Mouse (Mus musculus) CD8-positive naive resting alpha-beta T cell, adult 2 months (primary cell): Measurements from ENCODE around the gene Pde5a.

ENCODE experiments used
- DNase-seq, 2 experiments: peaks; one replicate each; pipeline ENCODE4 v3.0.0; 2022; ENCODE audit warnings: low read depth in 2 of 2, low spot score in 2 of 2

Pde5a gene

DNA sequence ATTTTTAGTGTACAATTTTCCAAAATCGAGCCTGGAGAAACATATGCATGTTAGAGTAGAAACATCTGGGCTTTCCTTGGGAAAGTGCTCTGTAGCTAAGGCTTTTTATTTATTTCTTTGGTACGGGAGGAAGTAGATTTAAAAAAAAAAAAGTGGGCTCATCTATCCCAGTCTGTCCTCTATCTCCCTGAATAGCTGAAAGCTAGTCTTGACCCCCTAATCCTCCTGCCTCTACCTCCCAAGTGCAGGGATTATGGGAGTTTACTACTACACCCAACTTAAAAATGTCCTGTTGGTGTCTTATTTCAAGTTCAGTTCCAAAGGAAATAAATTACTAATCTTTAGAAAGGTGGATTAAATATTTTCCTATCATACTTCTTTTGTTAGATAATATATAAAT lies 108.9 kb downstream of the Pde5a start:
- no peak for DNase-seq

DNA sequence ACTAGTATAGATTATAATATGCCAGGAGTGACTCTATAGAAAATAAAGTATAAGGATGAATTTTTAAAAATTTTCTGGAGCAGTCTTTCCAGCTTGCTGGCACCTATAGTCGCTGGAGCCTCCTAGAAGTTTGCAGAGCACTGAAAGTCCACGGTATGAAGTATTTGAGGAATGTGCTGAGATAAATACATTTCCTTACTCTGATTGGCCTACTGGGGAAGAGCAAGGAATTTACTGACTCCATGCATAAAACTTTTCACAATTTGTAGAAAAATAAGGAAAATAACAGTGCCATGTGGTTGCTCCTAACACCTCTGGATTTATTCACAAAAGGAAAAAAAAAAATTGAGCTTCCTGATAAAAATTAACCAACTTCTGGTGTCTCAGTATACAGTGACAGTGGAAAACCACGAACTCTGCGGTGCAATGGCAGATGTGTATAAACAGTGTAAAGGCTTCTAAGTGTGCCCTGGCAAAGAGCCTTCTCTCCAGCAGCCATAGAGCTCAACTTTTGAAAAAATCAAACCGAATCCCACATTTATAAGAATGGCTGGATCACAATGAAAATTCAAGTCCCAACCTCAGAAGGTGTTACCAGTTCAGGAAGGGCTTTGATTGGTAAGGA lies 119.8 kb downstream of the Pde5a start:
- DNase-seq: no peak

DNA sequence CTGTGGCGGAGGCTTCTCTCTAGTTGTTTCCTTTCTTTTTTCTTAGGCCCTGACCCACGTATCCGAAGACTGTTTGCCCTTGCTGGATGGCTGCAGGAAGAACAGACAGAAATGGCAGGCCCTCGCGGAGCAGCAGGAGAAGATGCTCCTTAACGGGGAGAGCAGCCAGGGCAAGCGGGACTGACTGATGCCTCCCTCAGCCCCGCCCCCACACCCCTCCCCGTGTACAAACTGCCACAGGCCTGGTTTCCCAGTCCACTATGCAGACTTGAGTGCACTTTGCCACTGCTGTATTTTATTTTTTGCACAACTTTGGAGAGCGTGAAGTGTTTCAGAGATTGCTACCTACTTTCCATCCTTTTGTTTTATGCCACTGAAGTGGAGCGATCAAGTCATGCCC lies 126.4 kb downstream of the Pde5a start:
- DNase-seq: no peak

DNA sequence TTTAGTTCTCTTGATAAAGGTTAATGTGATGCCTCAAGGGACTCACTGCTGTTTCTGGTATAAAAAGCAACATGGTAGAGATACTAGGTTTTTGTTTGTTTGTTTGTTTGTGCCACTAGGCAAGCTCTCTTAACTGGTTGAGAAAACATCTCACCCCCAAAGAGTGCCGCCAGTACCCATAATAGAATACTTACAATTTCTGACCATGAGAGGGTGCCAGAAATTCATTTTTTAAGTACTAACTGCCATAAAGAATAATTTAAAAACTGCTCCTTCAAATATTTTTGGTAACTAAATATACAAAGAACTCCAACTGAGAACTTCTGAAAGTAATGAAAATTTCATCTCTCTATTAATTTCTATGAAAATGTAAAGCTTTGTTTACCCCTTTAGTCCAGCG lies 131.1 kb downstream of the Pde5a start:
- no peak for DNase-seq

DNA sequence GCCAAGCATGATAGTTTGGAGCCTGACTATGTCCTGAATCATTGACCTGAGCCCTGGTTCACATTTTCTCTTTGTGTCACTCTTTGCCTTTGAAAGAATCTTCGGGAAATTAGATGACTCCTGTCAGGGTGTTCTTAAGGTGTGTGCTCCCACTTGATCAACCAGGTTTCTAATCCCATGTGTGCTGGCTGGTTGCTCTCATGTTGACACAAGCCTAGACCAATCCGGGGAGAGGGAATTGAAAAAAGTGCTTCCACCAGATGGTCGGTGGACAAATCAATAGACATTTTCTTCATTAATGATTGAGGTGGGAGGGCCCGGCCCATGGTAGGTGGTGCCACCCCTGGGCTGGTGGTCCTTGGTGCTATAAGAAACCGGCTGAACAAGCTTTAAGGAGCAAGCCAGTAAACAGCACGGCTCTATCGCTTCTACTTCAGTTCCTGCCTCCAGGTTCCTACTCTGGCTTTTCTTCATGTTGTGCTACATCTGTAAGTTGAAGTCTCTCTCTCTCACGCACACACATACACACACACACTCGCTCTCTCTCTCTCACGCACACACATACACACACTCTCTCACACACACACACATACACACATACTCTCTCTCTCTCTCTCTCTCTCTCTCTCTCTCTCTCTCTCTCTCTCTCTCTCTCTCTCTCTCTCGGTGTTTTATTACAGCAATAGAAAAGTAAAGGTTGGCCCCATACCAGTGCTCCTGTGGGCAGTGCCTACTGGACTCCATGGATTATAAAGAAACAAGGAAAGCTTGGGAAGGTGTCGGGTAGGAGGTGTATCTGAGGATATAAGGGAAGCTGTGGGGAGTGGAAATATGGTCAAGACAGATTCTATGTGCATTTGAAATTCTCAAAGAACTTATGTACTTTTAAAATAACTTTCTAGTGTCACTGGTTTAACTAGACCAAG lies 132.1 kb downstream of the Pde5a start:
- DNase-seq: no peak

DNA sequence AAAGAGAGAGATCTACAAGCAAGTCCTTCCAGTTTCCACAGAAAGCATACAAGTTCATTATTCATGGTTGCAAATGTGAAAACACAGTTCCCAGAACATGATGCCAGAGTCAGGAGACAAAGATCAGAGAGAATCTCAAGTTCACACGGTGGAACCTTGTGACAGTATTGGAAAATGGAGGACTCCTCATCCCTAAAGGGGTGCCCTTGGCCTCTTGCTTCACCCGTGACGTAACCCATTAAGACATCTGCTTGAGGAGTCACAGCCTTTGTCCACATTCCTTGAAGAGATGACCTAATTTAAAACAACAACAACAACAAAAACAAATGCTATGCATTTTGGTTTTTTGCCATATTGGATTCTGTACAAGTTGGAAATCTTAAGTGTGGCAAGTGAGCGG lies 136.3 kb downstream of the Pde5a start:
- DNase-seq: no peak

DNA sequence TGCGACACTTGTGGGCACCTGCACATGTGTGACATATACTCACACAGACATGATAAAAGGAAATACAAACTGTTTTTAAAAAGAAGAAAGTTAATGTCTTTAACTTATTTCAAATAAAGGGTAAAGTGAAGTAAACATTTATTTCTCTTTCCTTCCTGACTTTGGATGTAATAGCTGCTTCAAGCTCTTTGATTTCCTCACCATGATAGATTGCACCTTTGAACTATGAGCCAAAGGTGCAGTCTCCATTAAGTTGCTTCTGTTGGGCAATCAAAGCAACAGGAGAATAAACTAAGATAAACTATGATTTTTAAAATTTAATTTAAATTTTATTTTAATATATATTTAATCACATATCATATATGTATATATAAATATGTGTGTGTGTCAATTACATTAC lies 139.5 kb downstream of the Pde5a start:
- DNase-seq: no peak

DNA sequence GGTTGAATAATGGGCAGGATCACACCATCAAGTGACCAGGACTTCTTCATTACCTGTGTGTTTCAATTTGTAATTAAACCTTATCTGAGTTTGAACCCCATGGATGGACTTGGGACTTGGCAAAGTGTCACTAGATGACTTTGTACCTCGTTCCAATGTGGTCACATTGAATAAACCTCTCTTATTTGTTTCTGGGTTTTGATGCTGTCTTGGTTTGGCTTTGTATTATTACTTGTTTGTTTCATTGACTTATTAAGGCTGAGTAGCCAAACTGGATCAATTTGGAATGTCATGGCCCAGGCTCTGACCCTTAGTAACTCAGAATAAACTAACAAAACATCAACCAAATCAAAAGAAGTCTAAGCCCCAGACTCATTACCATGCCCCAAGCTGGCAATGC lies 142.8 kb downstream of the Pde5a start:
- DNase-seq: no peak

DNA sequence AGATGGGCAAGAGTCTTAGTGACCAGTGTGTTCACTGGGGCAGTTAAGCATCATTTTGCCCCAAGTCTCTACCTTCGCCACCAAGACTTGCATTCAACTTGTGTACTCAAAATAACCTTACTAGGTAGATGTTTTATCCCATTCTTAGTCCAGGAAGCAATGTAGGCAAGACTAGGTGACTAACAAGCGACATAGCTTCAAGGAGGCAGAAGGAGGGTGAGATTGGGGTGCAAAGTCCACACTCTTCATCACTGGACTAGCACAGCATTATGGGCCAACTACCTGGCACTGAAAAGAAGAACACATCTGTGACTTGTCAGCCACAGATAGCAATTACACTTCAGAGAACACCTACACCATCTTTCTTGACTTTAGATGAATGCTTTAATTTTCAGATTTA lies 148.1 kb downstream of the Pde5a start:
- DNase-seq: no peak

DNA sequence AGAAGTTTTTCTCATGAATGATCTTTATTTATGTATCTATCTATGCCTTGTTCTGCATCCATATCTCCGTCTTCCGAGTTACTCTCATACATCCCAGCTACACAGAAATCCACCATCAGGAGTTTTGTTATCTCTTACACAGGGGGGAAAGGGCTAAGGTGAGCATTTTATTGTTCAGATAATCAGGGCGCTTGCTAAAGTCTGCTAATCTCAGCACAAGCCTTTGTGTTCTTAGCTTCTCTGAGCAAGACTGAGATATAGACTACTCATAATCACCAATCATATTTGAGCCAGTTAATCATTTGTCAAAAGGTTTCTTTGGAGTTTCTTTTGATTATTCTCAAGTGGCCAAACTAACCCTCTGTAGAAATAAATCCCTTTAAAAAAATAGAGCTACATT lies 148.8 kb downstream of the Pde5a start:
- no peak for DNase-seq

DNA sequence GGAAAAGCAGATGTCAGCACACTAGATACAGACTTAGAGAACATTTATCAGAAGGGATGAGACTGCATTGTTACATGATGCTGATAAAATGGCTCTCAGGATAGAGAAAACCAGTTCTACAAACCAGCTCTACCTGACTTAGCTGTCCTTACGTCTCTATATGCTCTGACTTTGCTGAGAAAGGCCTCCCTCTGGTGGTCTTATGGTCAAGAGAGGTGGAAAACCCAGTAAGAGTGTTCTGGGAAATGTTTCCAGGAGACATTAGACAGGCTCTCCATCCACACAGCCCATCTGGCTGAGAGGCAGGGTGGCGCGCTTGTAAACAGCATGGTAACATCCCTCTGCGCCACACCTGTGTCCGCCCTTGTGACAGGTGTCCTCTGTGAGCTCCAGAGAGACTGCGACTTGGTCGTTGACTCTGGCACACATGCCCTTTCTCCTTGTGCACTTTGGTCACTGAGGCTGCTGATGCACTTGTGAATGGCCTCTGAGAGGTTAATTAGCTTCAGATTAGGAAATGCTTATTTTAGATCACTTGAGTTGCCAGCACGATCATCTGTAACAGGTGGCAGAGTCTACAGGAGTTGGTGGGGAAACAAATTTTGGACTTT lies 150.1 kb downstream of the Pde5a start:
- no peak for DNase-seq

DNA sequence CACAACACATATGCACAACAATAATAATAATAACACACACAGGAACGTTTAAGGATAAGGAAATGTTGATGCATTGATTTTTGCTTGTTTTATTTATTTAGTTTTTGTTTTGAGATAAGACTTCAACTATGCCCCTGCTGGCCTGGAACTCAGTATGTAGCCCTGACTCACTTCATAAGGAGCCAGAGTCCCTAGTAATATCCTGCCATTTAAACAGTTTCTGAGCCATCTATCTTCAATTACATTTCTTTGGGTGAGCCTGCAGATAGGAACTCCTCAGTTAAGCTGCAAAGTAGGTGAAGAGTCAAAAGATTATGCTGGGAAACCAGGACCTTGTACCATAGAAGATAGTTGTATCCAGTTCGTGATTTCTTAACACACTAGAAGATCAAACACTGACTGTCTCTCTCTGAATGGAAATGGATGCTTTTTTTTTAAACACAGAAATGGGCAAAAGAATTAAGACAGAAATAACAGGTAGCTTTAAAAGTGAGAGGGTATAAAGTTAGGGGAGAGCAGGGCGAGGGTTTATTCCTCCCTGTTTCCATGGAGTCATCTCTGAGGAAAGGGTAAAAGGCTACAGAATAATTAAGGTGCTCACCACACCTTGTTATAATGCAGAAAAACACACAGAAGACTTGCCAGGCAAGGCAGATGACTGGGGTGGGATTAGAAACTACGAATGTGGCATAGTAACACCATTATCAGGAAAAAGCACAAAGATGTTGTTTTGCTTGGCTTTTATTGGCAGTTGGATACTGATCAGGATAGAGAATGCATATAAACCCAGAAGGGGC lies 159.0 kb downstream of the Pde5a start:
- no peak for DNase-seq

DNA sequence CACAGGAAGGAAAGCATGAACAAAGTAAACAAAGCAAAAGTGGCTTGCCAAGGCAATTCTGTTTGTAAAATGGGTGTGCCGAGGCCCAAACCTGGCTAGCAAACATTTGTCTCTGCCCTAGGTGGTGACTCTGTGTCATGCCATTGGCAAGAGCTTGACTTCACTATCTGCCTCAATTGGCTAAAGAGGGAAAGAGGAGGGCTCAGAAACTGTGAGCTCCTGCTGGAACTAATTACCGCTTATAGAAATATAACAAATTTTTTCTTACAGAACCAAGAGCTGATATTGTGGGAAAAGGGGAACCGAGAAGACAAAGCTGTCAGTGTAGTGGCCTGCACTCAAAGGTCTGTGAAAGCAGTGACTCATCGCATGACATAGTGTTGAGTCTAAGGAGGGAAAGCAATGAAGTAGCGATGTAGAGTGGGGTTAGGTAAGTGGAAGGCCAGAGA lies 159.6 kb downstream of the Pde5a start:
- DNase-seq: no peak

DNA sequence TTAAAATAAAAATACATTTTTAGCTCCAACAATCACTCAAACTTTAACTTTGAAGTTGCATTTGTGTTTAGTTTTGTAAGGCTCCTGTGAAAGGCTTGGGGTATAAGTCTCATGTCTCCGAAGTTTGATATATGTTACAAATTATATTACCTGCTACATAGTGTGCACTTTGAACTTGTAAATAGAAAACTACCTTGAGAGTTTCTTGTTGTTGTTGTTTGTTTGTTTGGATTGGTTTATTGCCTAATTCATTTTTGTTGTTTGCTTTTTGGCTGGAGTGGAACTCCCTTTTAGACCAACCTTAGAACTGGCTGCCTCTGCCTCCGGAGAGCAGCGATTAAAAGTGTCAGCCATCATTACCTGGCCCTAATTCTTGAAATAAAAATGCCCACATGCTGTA lies 166.0 kb downstream of the Pde5a start, which contains the start of gene Fabp2:
Gene Fabp2, plus strand, starts transcription at position 301 of the 400 bp plus-strand sequence.
- DNase-seq: no peak

DNA sequence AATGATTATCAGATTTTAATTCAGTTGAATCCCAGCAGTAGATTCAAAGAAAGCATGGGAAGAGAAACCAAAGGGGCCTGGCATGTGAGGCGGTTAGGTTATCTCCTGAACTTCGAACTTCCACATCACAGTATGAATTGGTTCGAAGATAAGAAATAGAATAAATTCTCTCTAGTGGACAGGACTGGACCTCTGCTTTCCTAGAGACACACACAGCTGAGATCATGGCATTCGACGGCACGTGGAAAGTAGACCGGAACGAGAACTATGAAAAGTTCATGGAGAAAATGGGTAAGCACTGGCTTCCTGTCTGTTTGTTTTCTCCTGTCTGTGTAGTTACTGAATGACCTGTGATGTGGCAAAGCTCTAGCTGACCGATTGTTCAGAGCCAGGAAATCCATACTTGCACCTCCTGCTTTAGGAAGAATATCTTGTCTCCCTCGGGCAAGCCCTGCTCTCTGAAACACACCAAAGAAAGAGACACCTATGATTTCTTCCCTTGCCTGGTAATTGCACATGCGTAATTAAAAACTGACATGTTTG lies 166.5 kb downstream of the Pde5a start:
- DNase-seq: no peak

DNA sequence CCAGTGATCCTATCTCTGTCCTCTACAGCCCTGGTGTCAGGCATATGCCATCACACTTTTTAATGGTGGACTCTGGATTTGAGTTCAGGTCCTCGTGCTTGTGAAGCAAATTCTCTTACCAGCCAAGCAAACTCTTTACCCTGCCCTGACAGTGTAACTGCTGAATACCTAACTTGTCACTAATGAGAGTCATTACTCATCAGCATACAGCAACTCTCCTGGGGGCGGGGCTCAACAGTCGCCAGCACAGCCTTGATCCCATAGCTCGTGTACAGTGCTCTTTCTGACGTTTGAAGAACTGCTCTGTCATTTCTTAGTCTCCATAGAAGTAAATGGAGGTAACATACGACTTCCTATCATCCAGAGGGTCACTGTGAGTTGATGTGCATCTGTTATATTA lies 169.5 kb downstream of the Pde5a start:
- DNase-seq: no peak

DNA sequence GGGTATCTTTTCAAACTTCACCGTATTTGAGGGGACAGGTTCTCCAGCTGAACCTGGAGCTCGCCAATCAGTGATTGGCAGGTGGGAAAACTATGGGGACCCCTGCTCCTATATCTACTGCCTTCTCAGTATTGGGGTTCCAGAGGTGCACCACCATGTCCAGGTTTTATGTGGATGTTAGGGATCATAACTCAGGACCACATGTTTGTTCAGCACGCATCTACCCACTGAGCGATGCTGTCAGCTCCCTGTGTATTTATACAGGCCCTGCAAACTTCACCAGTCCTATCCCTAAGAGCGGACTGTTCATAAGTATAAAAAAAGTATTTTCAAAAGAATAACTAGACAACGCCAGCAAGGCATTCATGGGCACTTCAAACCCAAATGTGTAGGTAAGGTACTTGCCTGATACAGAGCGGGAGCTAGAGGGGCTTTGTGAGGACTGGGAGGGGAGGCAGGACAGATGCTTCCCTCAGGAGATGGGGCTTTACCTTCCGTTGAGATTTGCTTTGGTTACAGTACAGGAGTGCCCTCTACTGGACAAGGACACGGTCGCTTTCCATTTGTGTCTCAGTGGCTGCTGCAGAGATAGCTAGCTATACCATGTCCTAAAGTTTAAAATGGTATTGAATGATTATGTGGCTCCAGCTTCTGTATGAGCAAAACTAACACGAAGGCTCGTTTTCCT lies 175.1 kb downstream of the Pde5a start:
- DNase-seq: peak in 1 of 2 experiments; percentile 11

DNA sequence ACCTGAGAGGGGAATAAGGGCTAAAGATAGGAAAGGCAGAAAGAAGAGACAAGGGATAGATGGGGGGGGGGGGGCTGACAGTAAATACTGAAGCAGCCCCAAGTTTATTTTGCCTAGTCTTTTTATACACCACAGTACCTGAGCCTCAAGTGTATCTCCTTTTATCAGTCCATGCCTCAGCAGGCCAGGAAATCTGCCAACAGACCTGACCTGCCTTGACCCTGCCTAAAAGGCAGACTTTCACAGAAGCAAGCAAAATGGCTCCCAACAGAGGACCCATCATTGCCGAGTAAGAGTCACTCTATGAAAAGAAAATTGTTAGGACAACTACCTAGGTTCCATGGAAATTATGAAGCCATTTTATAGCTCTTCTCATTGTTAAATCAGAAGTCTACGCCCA lies 179.1 kb downstream of the Pde5a start:
- no peak for DNase-seq
